Mouse (Mus musculus): ENCODE measurements around the gene Castor1. TPM values are rescaled to one million over a fixed set of nuclear protein-coding genes. Genes with fewer than 3 reads are reported as not detected.

The Castor1 gene
- total RNA-seq, 2 experiments from 2014 or later = 5.7 to 5.9 TPM

GRCm38 (mm10) chr11:4206563-4206962 lies 11.5 kb upstream of the Castor1 start:
- no peak for DNase-seq

- DNase-seq = no peak
Measured at GRCm38 (mm10) chr11:4207655-4208054, 10.4 kb upstream of the Castor1 start.

- no peak for DNase-seq
Measured at GRCm38 (mm10) chr11:4209556-4209955, 8.5 kb upstream of the Castor1 start.

- DNase-seq = no peak
Measured at GRCm38 (mm10) chr11:4210786-4211185, 7.2 kb upstream of the Castor1 start.

GRCm38 (mm10) chr11:4213107-4213506 lies 4.9 kb upstream of the Castor1 start:
- no peak for DNase-seq

- no peak for DNase-seq
Measured at GRCm38 (mm10) chr11:4214572-4214971, 3.5 kb upstream of the Castor1 start.

GRCm38 (mm10) chr11:4215061-4215460 lies 3.0 kb upstream of the Castor1 start:
- DNase-seq = no peak

- peak; percentile 82 to 92 for DNase-seq
Measured at GRCm38 (mm10) chr11:4216248-4217000, 1.6 kb upstream of the Castor1 start.

- DNase-seq = no peak
Measured at GRCm38 (mm10) chr11:4218637-4219036, 612 bp downstream of the Castor1 start.

GRCm38 (mm10) chr11:4219317-4219751 lies 1.3 kb downstream of the Castor1 start:
- DNase-seq = peak; percentile 89 to 91

- DNase-seq = no peak
Measured at GRCm38 (mm10) chr11:4219908-4220307, 1.9 kb downstream of the Castor1 start.

- peak; percentile 79 to 92 for DNase-seq
Measured at GRCm38 (mm10) chr11:4220443-4221400, 2.7 kb downstream of the Castor1 start.

- DNase-seq = no peak
Measured at GRCm38 (mm10) chr11:4222046-4222950, 4.3 kb downstream of the Castor1 start.

- DNase-seq = no peak
Measured at GRCm38 (mm10) chr11:4223393-4224188, 5.6 kb downstream of the Castor1 start.

- DNase-seq = no peak
Measured at GRCm38 (mm10) chr11:4224223-4224622, 6.2 kb downstream of the Castor1 start.

GRCm38 (mm10) chr11:4226569-4227325 lies 8.7 kb downstream of the Castor1 start:
- DNase-seq = no peak

GRCm38 (mm10) chr11:4228463-4228862 lies 10.4 kb downstream of the Castor1 start:
- DNase-seq = peak; percentile 70 to 72

GRCm38 (mm10) chr11:4229841-4230240 lies 11.8 kb downstream of the Castor1 start:
- DNase-seq = no peak

GRCm38 (mm10) chr11:4231435-4231834 lies 13.4 kb downstream of the Castor1 start:
- DNase-seq = no peak

GRCm38 (mm10) chr11:4232644-4233043 lies 14.6 kb downstream of the Castor1 start:
- peak in 1 of 2 experiments; percentile 65 for DNase-seq
